Mouse (Mus musculus) olfactory bulb, adult 2 months (tissue): Measurements from ENCODE around the gene Katna1.

Experiments used
- CTCF ChIP-seq: fragments of 200-500 bp; IDR thresholded peaks from 2 replicates; pipeline ENCODE4 v1.5.1; 2012; ENCODE audit warnings: low read depth, mild to moderate bottlenecking, low read length, moderate library complexity; ENCODE audit not compliant: insufficient read depth
- POLR2A ChIP-seq: fragments of 200-500 bp; IDR thresholded peaks from 2 replicates; pipeline ENCODE4 v1.6.1; 2012; ENCODE audit warnings: mild to moderate bottlenecking, low read depth, low read length, moderate library complexity; ENCODE audit not compliant: insufficient read depth

DNA sequence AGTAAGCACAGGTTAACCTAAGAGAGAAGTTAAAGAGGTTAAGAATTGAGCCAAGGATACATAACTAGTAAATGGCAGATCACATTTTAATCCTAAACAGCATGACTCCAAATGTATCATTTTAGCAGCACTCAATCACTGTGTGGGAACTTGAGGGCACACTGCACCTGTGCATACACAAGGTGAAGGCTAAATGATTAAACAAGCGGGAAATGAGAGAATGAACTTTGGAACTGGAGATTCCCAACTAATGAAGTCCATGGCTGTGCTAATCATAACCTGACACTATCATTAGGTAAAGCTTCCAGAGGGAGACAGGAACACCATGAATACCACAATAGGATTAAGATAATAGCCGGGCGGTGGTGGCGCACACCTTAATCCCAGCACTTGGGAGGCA is 46.5 kb downstream of the Katna1 start:
- TF ChIP-seq CTCF (no peak), POLR2A (no peak)
